Mouse (Mus musculus) small intestine, adult 2 months (tissue): ENCODE data around the gene Lrrfip1. TPM values are rescaled to one million over a fixed set of nuclear protein-coding genes. Genes with fewer than 3 reads are reported as not detected.

ENCODE experiments used
- H3K27ac ChIP-seq: fragments of 200-500 bp; 2 replicates; pipeline ENCODE4 v1.5.1; 2012; ENCODE audit warnings: low read depth, low read length, control low read depth, inconsistent platforms; ENCODE audit not compliant: insufficient read depth
- H3K27me3 ChIP-seq: fragments of 200-500 bp; 2 replicates; pipeline ENCODE4 v1.6.1; 2012; ENCODE audit warnings: mild to moderate bottlenecking, moderate library complexity, low read length, inconsistent platforms; ENCODE audit not compliant: control insufficient read depth, insufficient read depth
- H3K36me3 ChIP-seq: fragments of 200-500 bp; 2 replicates; pipeline ENCODE4 v1.6.1; 2012; ENCODE audit warnings: mild to moderate bottlenecking, low read length, control low read depth, inconsistent platforms; ENCODE audit not compliant: control insufficient read depth, insufficient read depth
- H3K4me1 ChIP-seq: fragments of 200-500 bp; 2 replicates; pipeline ENCODE4 v1.6.1; 2012; ENCODE audit warnings: low read length, inconsistent platforms, mixed read lengths; ENCODE audit not compliant: control insufficient read depth, insufficient read depth, insufficient read length
- H3K4me3 ChIP-seq: fragments of 200-500 bp; 2 replicates; pipeline ENCODE4 v1.5.1; 2012; ENCODE audit warnings: low read depth, mild to moderate bottlenecking, control low read depth, inconsistent platforms, low read length, moderate library complexity
- CTCF ChIP-seq: fragments of 200-500 bp; IDR thresholded peaks from 2 replicates; pipeline ENCODE4 v1.5.1; 2012; ENCODE audit warnings: low read depth, mild to moderate bottlenecking, control low read depth, inconsistent platforms, low read length, moderate library complexity, mixed read lengths; ENCODE audit not compliant: insufficient replicate concordance, insufficient read length; ENCODE audit errors: extremely low read depth
- POLR2A ChIP-seq: fragments of 200-500 bp; IDR thresholded peaks from 2 replicates; pipeline ENCODE4 v1.6.1; 2012; ENCODE audit warnings: low read depth, mild to moderate bottlenecking, control low read depth, inconsistent platforms, low read length, moderate library complexity
- WGBS: fragments of 180-500 bp; shearing (Covaris S2); methylation state at CpG from one replicate; pipeline ENCODE4 v1.1.7; 2018; 5-methylcytosine and 5-hydroxymethylcytosine counted together
- polyA plus RNA-seq: library from polyadenylated mRNA; depleted of rRNA; stranded (reverse); fragments of >200 nt; gene quantifications from 2 replicates; pipeline ENCODE4 v1.2.3, GENCODE M21; 2012; rRNA removed

The Lrrfip1 gene
- polyA plus RNA-seq, 1 experiment, result 9.5 TPM

GRCm38 (mm10) chr1:91166798-91167197 is 168.3 kb downstream of the Lrrfip1 start:
- Histone ChIP-seq H3K27me3 (peaks cover 2% of the 10 kb centered on the region; the same call in 1 of the 2 replicates), H3K4me1 (no peaks in the 10 kb centered on the region), H3K4me3 (no peak overlapping the region), H3K36me3 (no peaks in the 10 kb centered on the region), H3K27ac (no peak overlapping the region)
- TF ChIP-seq CTCF, result no peak
- TF ChIP-seq POLR2A, result no peak
- 66% methylated on average over 6 of the region's 6 CpGs for WGBS

- no peak overlapping the region for H3K4me3 ChIP-seq
- no peaks in the 10 kb centered on the region for H3K36me3 ChIP-seq
- no peaks in the 10 kb centered on the region for H3K4me1 ChIP-seq
- H3K27me3 ChIP-seq, result peaks cover 2% of the 10 kb centered on the region; the same call in 1 of the 2 replicates
- WGBS, result 79% methylated on average over 4 of the region's 4 CpGs
- no peak for TF ChIP-seq POLR2A
- TF ChIP-seq CTCF, result no peak
- H3K27ac ChIP-seq, result no peak overlapping the region
These were observed 170.6 kb downstream of the Lrrfip1 start for GRCm38 (mm10) chr1:91169157-91169556.

GRCm38 (mm10) chr1:91174796-91175195 is 176.3 kb downstream of the Lrrfip1 start:
- no peak overlapping the region for H3K27ac ChIP-seq
- H3K4me1 ChIP-seq, result 0 out of 2 replicates have a peak, but pooled peaks cover 3% of the 10 kb centered on the region
- WGBS, result 85% methylated on average over 5 of the region's 5 CpGs
- no peak overlapping the region for H3K4me3 ChIP-seq
- no peaks in the 10 kb centered on the region for H3K36me3 ChIP-seq
- no peak for TF ChIP-seq POLR2A
- no peak for TF ChIP-seq CTCF
- no peaks in the 10 kb centered on the region; the same call in 1 of the 2 replicates for H3K27me3 ChIP-seq

DNA sequence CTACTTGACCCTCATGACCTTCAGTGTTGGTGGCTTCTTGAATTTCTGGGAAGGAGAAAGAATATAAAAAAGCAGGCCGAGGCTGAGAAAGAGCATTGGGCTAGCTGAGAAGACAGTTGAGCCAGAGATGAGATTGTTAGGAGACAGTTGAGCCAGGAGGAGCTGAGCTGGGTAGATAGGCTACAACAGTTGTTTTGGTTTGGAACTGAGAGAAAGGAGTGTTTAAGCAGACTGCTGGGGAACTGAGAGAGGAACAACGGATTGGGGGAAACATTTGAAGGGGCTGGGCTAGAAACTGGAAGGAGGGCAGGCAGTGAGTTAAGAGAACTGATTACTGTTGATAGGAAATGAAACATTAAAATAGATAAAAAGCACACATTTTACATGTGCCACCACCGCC is 177.5 kb downstream of the Lrrfip1 start:
- Histone ChIP-seq H3K4me3 (no peak overlapping the region), H3K36me3 (no peaks in the 10 kb centered on the region), H3K4me1 (peaks cover 6% of the 10 kb centered on the region; the same call in 1 of the 2 replicates), H3K27ac (no peak overlapping the region), H3K27me3 (peaks cover 5% of the 10 kb centered on the region; the same call in 1 of the 2 replicates)
- 49% methylated on average over 3 of the region's 3 CpGs for WGBS
- TF ChIP-seq CTCF (no peak), POLR2A (no peak)

GRCm38 (mm10) chr1:91176871-91177270 is 178.3 kb downstream of the Lrrfip1 start:
- H3K27me3 ChIP-seq, result peaks cover 5% of the 10 kb centered on the region; the same call in 1 of the 2 replicates
- H3K27ac ChIP-seq, result no peak overlapping the region
- no peaks in the 10 kb centered on the region for H3K36me3 ChIP-seq
- H3K4me3 ChIP-seq, result no peak overlapping the region
- H3K4me1 ChIP-seq, result peaks cover 6% of the 10 kb centered on the region; the same call in 1 of the 2 replicates
- WGBS, result 74% methylated on average over 4 of the region's 4 CpGs
- no peak for TF ChIP-seq CTCF
- TF ChIP-seq POLR2A, result no peak

Other genes with a start within 250 kb of the Lrrfip1 start
- 11.5 and 19.2 TPM in 2 replicates for gene Col6a3, start 154.8 kb upstream of the Lrrfip1 start, polyA plus RNA-seq
- gene Mlph, start 83.7 kb upstream of the Lrrfip1 start, polyA plus RNA-seq, result 17.6 and 25.8 TPM in 2 replicates
- gene Prlh, start 45.6 kb upstream of the Lrrfip1 start, polyA plus RNA-seq, result not detected in 2 replicates
- 16.3 and 42.5 TPM in 2 replicates for gene Rab17, start 29.1 kb upstream of the Lrrfip1 start, polyA plus RNA-seq
- gene Rbm44, start 146.4 kb downstream of the Lrrfip1 start, polyA plus RNA-seq, result not detected in 2 replicates
- 12.1 and 23.5 TPM in 2 replicates for gene Ramp1, start 181.1 kb downstream of the Lrrfip1 start, polyA plus RNA-seq